ENCODE assay signal across 7 mouse cellular contexts in genomic region chr1:33684459-33684858, GRCm38 (mm10). TPM values are rescaled to one million over a fixed set of nuclear protein-coding genes. Genes with fewer than 3 reads are reported as not detected.
DNase-seq lines count a peak whose midpoint lies in the region; ATAC-seq and TF ChIP-seq lines count a peak whose summit lies in the region.

No protein-coding gene starts in this region.

- peak; percentile 43 to 63 (median 45); a peak in 5 of 6 replicates for TF ChIP-seq CTCF in MEL (IDR thresholded peaks at IDR 0.05 in 2 of 3, conservative IDR thresholded peaks at IDR 0.05 in 1 of 3; ENCODE audit: control insufficient read depth in 1 of 3, insufficient read depth in 1 of 3, low read depth in 2 of 3, low read length in 3 of 3, poor library complexity in 1 of 3, severe bottlenecking in 1 of 3)
- TF ChIP-seq CTCF in bone marrow, adult 2 months (IDR thresholded peaks at IDR 0.05; ENCODE audit: control insufficient read depth, insufficient read depth, low read length) = peak; percentile 40; the same call in 1 of the 2 replicates
- peak; percentile 72 for TF ChIP-seq CTCF in lung, postnatal 0 days (IDR thresholded peaks at IDR 0.05)

- H3K9ac ChIP-seq in MEL (ENCODE audit: control insufficient read depth, low read depth, low read length, poor library complexity, severe bottlenecking) = no peak overlapping the region
- H3K9ac ChIP-seq in lung, postnatal 0 days (replicated peaks; ENCODE audit: low read depth) = no peak overlapping the region

- TF ChIP-seq RAD21 in MEL (IDR thresholded peaks at IDR 0.05; ENCODE audit: low read depth, low read length) = peak; percentile 57

- no peak for TF ChIP-seq EP300 in MEL (IDR thresholded peaks at IDR 0.05; ENCODE audit: low read depth in 1 of 2, low read length in 2 of 2)
- no peak for TF ChIP-seq EP300 in lung, postnatal 0 days (IDR thresholded peaks at IDR 0.05)

- 46% methylated on average over 8 of the region's 8 CpGs for WGBS in bone marrow, adult 2 months
- 67% methylated on average over 8 of the region's 8 CpGs for WGBS in lung, postnatal 0 days

- H3K4me1 ChIP-seq in MEL (ENCODE audit: control insufficient read depth in 1 of 2, insufficient read depth in 2 of 2, low read length in 2 of 2) = no peaks in the 10 kb centered on the region
- H3K4me1 ChIP-seq in bone marrow, adult 2 months (ENCODE audit: control insufficient read depth, insufficient read depth, low read length) = no peaks in the 10 kb centered on the region
- H3K4me1 ChIP-seq in lung, postnatal 0 days (ENCODE audit: insufficient read depth, low read depth, low read length) = no peaks in the 10 kb centered on the region

- H3K79me2 ChIP-seq in MEL (ENCODE audit: control insufficient read depth, insufficient read depth, low read length, poor library complexity) = no peaks in the 10 kb centered on the region

- TF ChIP-seq POLR2A in MEL (IDR thresholded peaks at IDR 0.05; ENCODE audit: control insufficient read depth in 1 of 2, insufficient read depth in 1 of 2, low read depth in 1 of 2, low read length in 2 of 2, poor library complexity in 1 of 2) = no peak
- TF ChIP-seq POLR2A in bone marrow, adult 2 months (IDR thresholded peaks at IDR 0.05; ENCODE audit: borderline replicate concordance, control insufficient read depth, low read depth, low read length) = no peak

- ATAC-seq in lung, postnatal 0 days = peak; percentile 57
- ATAC-seq in monocyte, adult 5-6 weeks (replicated peaks; ENCODE audit: insufficient number of reproducible peaks, low FRiP score, low TSS enrichment, poor library complexity, severe bottlenecking) = no peak

- no peaks in the 10 kb centered on the region for H3K9me3 ChIP-seq in MEL (replicated peaks; ENCODE audit: insufficient read depth, low read length)
- no peaks in the 10 kb centered on the region for H3K9me3 ChIP-seq in lung, postnatal 0 days (ENCODE audit: low read length)

- no peaks in the 10 kb centered on the region for H3K36me3 ChIP-seq in MEL (ENCODE audit: control insufficient read depth in 1 of 2, insufficient read depth in 2 of 2, low read length in 2 of 2)
- H3K36me3 ChIP-seq in lung, postnatal 0 days (ENCODE audit: insufficient read depth, low read length) = no peaks in the 10 kb centered on the region

- peaks cover 0 to 7% of the 10 kb centered on the region in 2 experiments; a peak in 3 of 4 replicates for H3K27me3 ChIP-seq in MEL (ENCODE audit: control insufficient read depth in 1 of 2, insufficient read depth in 2 of 2, low read length in 2 of 2)
- H3K27me3 ChIP-seq in lung, postnatal 0 days (replicated peaks; ENCODE audit: insufficient read depth, low read length) = no peaks in the 10 kb centered on the region

- no peak overlapping the region for H3K4me3 ChIP-seq in MEL (ENCODE audit: control insufficient read depth in 1 of 2, insufficient read depth in 1 of 2, low read depth in 2 of 2, low read length in 2 of 2)
- H3K4me3 ChIP-seq in bone marrow, adult 2 months (replicated peaks; ENCODE audit: control insufficient read depth, low read depth, low read length) = no peak overlapping the region
- H3K4me3 ChIP-seq in lung, postnatal 0 days (ENCODE audit: low read depth, low read length) = no peak overlapping the region

- H3K4me2 ChIP-seq in lung, postnatal 0 days (replicated peaks; ENCODE audit: low read depth, low read length) = no peak overlapping the region

- H3K27ac ChIP-seq in MEL (ENCODE audit: control insufficient read depth, low read depth, low read length) = no peak overlapping the region
- no peak overlapping the region for H3K27ac ChIP-seq in bone marrow, adult 2 months (ENCODE audit: control insufficient read depth, insufficient read depth, low read depth, low read length, poor library complexity)
- no peak overlapping the region for H3K27ac ChIP-seq in lung, postnatal 0 days (ENCODE audit: low read length)

- peak; percentile 57 for DNase-seq in kidney, adult 9 months
- DNase-seq in kidney, adult 11 months = no peak
- peak; percentile 58 for DNase-seq in MEL (ENCODE audit: low read depth, low spot score)
- peak; percentile 53 for DNase-seq in lung, postnatal 0 days (ENCODE audit: low spot score)
- DNase-seq in layer of hippocampus, adult 8-10 months (ENCODE audit: low spot score in 2 of 2) = no peak

TF ChIP-seq in MEL, 35 proteins besides CTCF, POLR2A, EP300 and RAD21:
- TF ChIP-seq ZC3H11A (IDR thresholded peaks at IDR 0.05; ENCODE audit: low read depth, low read length) (peak; percentile 42), E2F4 (IDR thresholded peaks at IDR 0.05; ENCODE audit: borderline replicate concordance, low read depth, low read length) (no peak), ZKSCAN1 (IDR thresholded peaks at IDR 0.05; ENCODE audit: low read depth, low read length) (no peak), RCOR1 (IDR thresholded peaks at IDR 0.05; ENCODE audit: low read depth, low read length) (no peak), SMC3 (IDR thresholded peaks at IDR 0.05; ENCODE audit: low read depth, low read length) (peak; percentile 67)

RNA-seq across cellular contexts. Expression of gene Prim2, which starts 14.9 kb away (rescaled TPM):
- total RNA-seq in MEL (2012; rRNA removed) = 36.1 and 38.6 TPM in 2 replicates
- polyA plus RNA-seq in MEL (2012; ENCODE audit: insufficient read depth in 1 of 2, insufficient read length in 2 of 2, low read depth in 1 of 2, low replicate concordance in 2 of 2, missing spikeins in 1 of 2) = 10 to 100 TPM in 1 of 2 experiments, not detected in 1; 48.9 TPM
- polyA plus RNA-seq in bone marrow, adult 2 months (2011; ENCODE audit: insufficient read depth, insufficient read length, low replicate concordance, missing spikeins) = 29.2 and 40.0 TPM in 2 replicates
- 7.1 and 7.6 TPM in 2 replicates for polyA plus RNA-seq in lung, postnatal 0 days (2015; fragmentation: Nextera tagmentation; extraction: Ambion mirVana)
- 1 to 10 TPM; 5.0 to 7.4 (median 6.9) TPM for total RNA-seq in layer of hippocampus, adult 8-10 months (2022)
- 17.7 to 27.7 TPM (median 21.9 TPM) in 3 replicates for total RNA-seq in monocyte, adult 5-6 weeks (2017)

RNA-seq across cellular contexts. Expression of gene Rab23, which starts 35.2 kb away (rescaled TPM):
- 3.2 and 4.0 TPM in 2 replicates for total RNA-seq in MEL (2012; rRNA removed)
- polyA plus RNA-seq in MEL (2012; ENCODE audit: insufficient read depth in 1 of 2, insufficient read length in 2 of 2, low read depth in 1 of 2, low replicate concordance in 2 of 2, missing spikeins in 1 of 2) = 1 to 10 TPM in 1 of 2 experiments, not detected in 1; 9.9 TPM
- polyA plus RNA-seq in bone marrow, adult 2 months (2011; ENCODE audit: insufficient read depth, insufficient read length, low replicate concordance, missing spikeins) = 4.7 and 6.8 TPM in 2 replicates
- polyA plus RNA-seq in lung, postnatal 0 days (2015; fragmentation: Nextera tagmentation; extraction: Ambion mirVana) = 13.1 and 14.2 TPM in 2 replicates
- total RNA-seq in layer of hippocampus, adult 8-10 months (2022) = 10 to 100 TPM; 28.1 to 35.6 (median 33.3) TPM
- total RNA-seq in monocyte, adult 5-6 weeks (2017) = 0.57 to 4.4 TPM (median 1.8 TPM) in 3 replicates

Comparison
In these comparisons a context has a peak if more than half of its experiments do, and no peak if none do; other contexts are left out.
1. DNase-seq: peak in kidney, adult 9 months (single experiment), MEL (single experiment) and lung, postnatal 0 days (single experiment); none in kidney, adult 11 months (single experiment) and layer of hippocampus, adult 8-10 months (0 of 2).
2. Peak in every context shown above with its lines, with median percentiles within 50 percentile points of each other: CTCF ChIP-seq.